Mouse (Mus musculus) liver, adult 2 months (tissue): Measurements from ENCODE around the gene Trpt1. TPM values are rescaled to one million over a fixed set of nuclear protein-coding genes. Genes with fewer than 3 reads are reported as not detected.

ENCODE experiments used
- DNase-seq: peaks from one replicate; pipeline ENCODE4 v3.0.0-alpha.2; 2011; ENCODE audit warnings: low read depth, low spot score; ENCODE audit errors: extremely low read depth
- H3K27ac ChIP-seq: fragments of 200-500 bp; replicated peaks from 2 replicates; pipeline ENCODE4 v1.5.1; 2012; ENCODE audit warnings: low read depth, mild to moderate bottlenecking, control low read depth, inconsistent platforms, low read length; ENCODE audit not compliant: insufficient read depth
- H3K27me3 ChIP-seq: fragments of 200-500 bp; 2 replicates; pipeline ENCODE4 v1.6.1; 2012; ENCODE audit warnings: mild to moderate bottlenecking, moderate library complexity, low read length, inconsistent platforms; ENCODE audit not compliant: control insufficient read depth, insufficient read depth
- H3K36me3 ChIP-seq: fragments of 200-500 bp; 2 replicates; pipeline ENCODE4 v1.6.1; 2012; ENCODE audit warnings: low read length, inconsistent platforms; ENCODE audit not compliant: control insufficient read depth, insufficient read depth
- H3K4me1 ChIP-seq: fragments of 200-500 bp; 2 replicates; pipeline ENCODE4 v1.6.1; 2011; ENCODE audit warnings: low read length; ENCODE audit not compliant: control insufficient read depth, insufficient read depth
- H3K4me3 ChIP-seq: fragments of 200-500 bp; 2 replicates; pipeline ENCODE4 v1.5.1; 2011; ENCODE audit warnings: low read depth, mild to moderate bottlenecking, control low read depth, low read length, moderate library complexity; ENCODE audit not compliant: insufficient read depth
- H3K79me2 ChIP-seq: fragments of 200-500 bp; 2 replicates; pipeline ENCODE4 v1.6.1; 2012; ENCODE audit warnings: inconsistent platforms, mild to moderate bottlenecking, low read length, moderate library complexity; ENCODE audit not compliant: control insufficient read depth, insufficient read depth
- H3K9ac ChIP-seq: fragments of 200-500 bp; 2 replicates; pipeline ENCODE4 v1.6.1; 2012; ENCODE audit warnings: low read depth, mild to moderate bottlenecking, control low read depth, inconsistent platforms, low read length
- CTCF ChIP-seq: fragments of 200-500 bp; IDR thresholded peaks from 2 replicates; pipeline ENCODE4 v1.5.1; 2011; ENCODE audit warnings: low read depth, low read length, control low read depth
- POLR2A ChIP-seq: fragments of 200-500 bp; IDR thresholded peaks from 2 replicates; pipeline ENCODE4 v1.6.1; 2011; ENCODE audit warnings: low read length, control low read depth; ENCODE audit not compliant: insufficient read depth; ENCODE audit errors: extremely low read depth
- WGBS: fragments of 180-500 bp; shearing (Covaris S2); methylation state at CpG from one replicate; pipeline ENCODE4 v1.1.7; 2018; 5-methylcytosine and 5-hydroxymethylcytosine counted together
- polyA plus RNA-seq: library from polyadenylated mRNA; depleted of rRNA; stranded (reverse); fragments of >200 nt; gene quantifications from 2 replicates; pipeline ENCODE4 v1.2.3, GENCODE M21; 2012
- total RNA-seq: library from RNA; depleted of rRNA; stranded (reverse); fragments of >200 nt; gene quantifications from 2 replicates; pipeline ENCODE4 v1.2.3, GENCODE M21; 2014

Trpt1 gene
- total and polyA plus RNA-seq, 2 experiments: 3.0 to 7.9 TPM

- Histone ChIP-seq H3K4me1 (peaks cover 11% of the 10 kb centered on the region), H3K36me3 (no peaks in the 10 kb centered on the region), H3K9ac (peak overlapping the region; percentile 82), H3K4me3 (peak overlapping the region; percentile 72), H3K79me2 (no peaks in the 10 kb centered on the region), H3K27me3 (no peaks in the 10 kb centered on the region), H3K27ac (peak overlapping the region; percentile 98)
- DNase-seq: peak; percentile 96
- under 1% methylated on average over 35 of the region's 35 CpGs for WGBS
- TF ChIP-seq POLR2A (peak; percentile 59), CTCF (no peak)
These were observed 44.5 kb upstream of the Trpt1 start for GRCm38 (mm10) chr19:6951381-6951968.

- peak; percentile 88 for DNase-seq
- under 1% methylated on average over 31 of the region's 31 CpGs for WGBS
- peak overlapping the region; percentile 67 for H3K4me3 ChIP-seq
- no peaks in the 10 kb centered on the region for H3K27me3 ChIP-seq
- H3K79me2 ChIP-seq: no peaks in the 10 kb centered on the region
- H3K4me1 ChIP-seq: peaks cover 11% of the 10 kb centered on the region
- TF ChIP-seq CTCF (no peak), POLR2A (0 out of 2 replicates have a peak, but pooled peaks have one; percentile 40)
- H3K9ac ChIP-seq: peak overlapping the region; percentile 82
- no peaks in the 10 kb centered on the region for H3K36me3 ChIP-seq
- H3K27ac ChIP-seq: peak overlapping the region; percentile 98
These were observed 43.8 kb upstream of the Trpt1 start for GRCm38 (mm10) chr19:6951994-6952711.

GRCm38 (mm10) chr19:6952712-6953037, 43.3 kb upstream of the Trpt1 start:
- Histone ChIP-seq H3K4me1 (peaks cover 11% of the 10 kb centered on the region), H3K79me2 (no peaks in the 10 kb centered on the region), H3K36me3 (no peaks in the 10 kb centered on the region), H3K4me3 (peak overlapping the region; percentile 67), H3K27ac (peak overlapping the region; percentile 98), H3K9ac (peak overlapping the region; percentile 82), H3K27me3 (no peaks in the 10 kb centered on the region)
- peak; percentile 77 for DNase-seq
- TF ChIP-seq CTCF (no peak), POLR2A (0 out of 2 replicates have a peak, but pooled peaks have one; percentile 42)
- 10% methylated on average over 3 of the region's 3 CpGs for WGBS

GRCm38 (mm10) chr19:6954046-6954445, 41.9 kb upstream of the Trpt1 start:
- Histone ChIP-seq H3K4me1 (peaks cover 11% of the 10 kb centered on the region), H3K36me3 (no peaks in the 10 kb centered on the region), H3K79me2 (no peaks in the 10 kb centered on the region), H3K4me3 (no peak overlapping the region), H3K27ac (no peak overlapping the region), H3K27me3 (no peaks in the 10 kb centered on the region), H3K9ac (peak overlapping the region; percentile 46; the same call in 1 of the 2 replicates)
- 21% methylated on average over 9 of the region's 9 CpGs for WGBS
- TF ChIP-seq CTCF: peak; percentile 65
- no peak for TF ChIP-seq POLR2A
- peak; percentile 57 for DNase-seq

GRCm38 (mm10) chr19:6955424-6955823, 40.5 kb upstream of the Trpt1 start:
- Histone ChIP-seq H3K27ac (no peak overlapping the region), H3K36me3 (no peaks in the 10 kb centered on the region), H3K27me3 (no peaks in the 10 kb centered on the region), H3K4me1 (peaks cover 11% of the 10 kb centered on the region), H3K4me3 (no peak overlapping the region), H3K9ac (no peak overlapping the region), H3K79me2 (no peaks in the 10 kb centered on the region)
- 92% methylated on average over 7 of the region's 7 CpGs for WGBS
- DNase-seq: no peak
- TF ChIP-seq POLR2A (no peak), CTCF (no peak)

- 94% methylated on average over 10 of the region's 10 CpGs for WGBS
- Histone ChIP-seq H3K4me1 (peaks cover 11% of the 10 kb centered on the region), H3K36me3 (no peaks in the 10 kb centered on the region), H3K27me3 (no peaks in the 10 kb centered on the region), H3K4me3 (no peak overlapping the region), H3K9ac (no peak overlapping the region), H3K79me2 (no peaks in the 10 kb centered on the region), H3K27ac (no peak overlapping the region)
- TF ChIP-seq CTCF: no peak
- TF ChIP-seq POLR2A: no peak
- no peak for DNase-seq
These were observed 39.5 kb upstream of the Trpt1 start for GRCm38 (mm10) chr19:6956461-6956860.
